24 mouse cellular contexts compared by ENCODE assay signal in genomic region chr12:58556060-58556459, GRCm38 (mm10).
DNase-seq lines count a peak whose midpoint lies in the region; ATAC-seq and TF ChIP-seq lines count a peak whose summit lies in the region.
"Had no signal": no experiment of that assay in that cellular context is flagged by ENCODE, and none has a peak within 500 bp of the region (broad histone marks: within the 10 kb centered on the region; RNA-seq: fewer than 3 reads in every experiment).

No protein-coding gene starts in this region.

- WGBS in embryonic facial prominence, embryonic 14.5 days: 92% methylated on average over 1 of the region's 1 CpGs
- WGBS in embryonic facial prominence, embryonic 10.5 days: 82% methylated on average over 1 of the region's 1 CpGs
- WGBS in lung, embryonic 14.5 days: 35% methylated on average over 1 of the region's 1 CpGs
- 33% methylated on average over 1 of the region's 1 CpGs for WGBS in lung, adult 2 months
- 69% methylated on average over 1 of the region's 1 CpGs for WGBS in stomach, embryonic 16.5 days

- ATAC-seq in embryonic facial prominence, embryonic 14.5 days (ENCODE audit: low read depth): no peak
- ATAC-seq in lung, embryonic 14.5 days (ENCODE audit: insufficient read depth): peak; percentile 79; the same call in 1 of the 2 replicates
- peak; percentile 21; the same call in 1 of the 2 replicates for ATAC-seq in stomach, embryonic 16.5 days (ENCODE audit: insufficient read depth, low FRiP score)
- ATAC-seq: forebrain, embryonic 14.5 days; inflammation-experienced regulatory T-cells, adult 6 months; liver, embryonic 12.5 days had no signal

- H3K9ac ChIP-seq in embryonic facial prominence, embryonic 14.5 days (ENCODE audit: low read depth, low read length): no peak overlapping the region
- H3K9ac ChIP-seq in lung, embryonic 14.5 days: no peak overlapping the region
- no peak overlapping the region for H3K9ac ChIP-seq in stomach, embryonic 16.5 days (ENCODE audit: low read length)
- H3K9ac ChIP-seq: embryonic facial prominence, embryonic 13.5 days; heart, embryonic 15.5 days; hindbrain, embryonic 14.5 days; liver, embryonic 12.5 days had no signal

- TF ChIP-seq CTCF in lung, embryonic 14.5 days (IDR thresholded peaks at IDR 0.05; ENCODE audit: low read depth): no peak
- no peak for TF ChIP-seq CTCF in lung, adult 2 months (IDR thresholded peaks at IDR 0.05; ENCODE audit: insufficient read depth, low read length)

- no peak for TF ChIP-seq POLR2A in lung, adult 2 months (IDR thresholded peaks at IDR 0.05; ENCODE audit: borderline replicate concordance, extremely low read depth, low read depth, low read length)

- DNase-seq in embryonic facial prominence, embryonic 14.5 days (ENCODE audit: low spot score): peak; percentile 24
- DNase-seq in embryonic facial prominence, embryonic 10.5 days (ENCODE audit: low spot score): no peak
- DNase-seq in lung, embryonic 14.5 days: peak; percentile 59
- no peak for DNase-seq in lung, adult 2 months
- peak; percentile 5 for DNase-seq in urinary bladder, postnatal 14 days (ENCODE audit: low spot score)
- no peak for DNase-seq in urinary bladder, postnatal 25 days (ENCODE audit: low spot score)
- no peak for DNase-seq in heart, adult 8-10 months (ENCODE audit: low spot score)
- DNase-seq: adrenal gland, adult 2 months; cerebellum, adult 11-12 months; cerebellum, postnatal 14 days; gastrocnemius, postnatal 14 days; heart, postnatal 36 days; kidney, adult 9 months; kidney, postnatal 25 days; midbrain, embryonic 14.5 days; right cerebral cortex, postnatal 4 days had no signal

- no peaks in the 10 kb centered on the region for H3K4me1 ChIP-seq in embryonic facial prominence, embryonic 14.5 days (ENCODE audit: control insufficient read depth, insufficient read depth, low read length)
- peaks cover 3% of the 10 kb centered on the region; the same call in 1 of the 2 replicates for H3K4me1 ChIP-seq in embryonic facial prominence, embryonic 10.5 days
- H3K4me1 ChIP-seq in lung, embryonic 14.5 days (ENCODE audit: insufficient read depth): no peaks in the 10 kb centered on the region
- H3K4me1 ChIP-seq in lung, adult 2 months (ENCODE audit: control insufficient read depth, insufficient read depth, low read length): peaks cover 4% of the 10 kb centered on the region; the same call in 1 of the 2 replicates
- no peaks in the 10 kb centered on the region; the same call in 1 of the 2 replicates for H3K4me1 ChIP-seq in stomach, embryonic 16.5 days (ENCODE audit: control insufficient read depth, insufficient read depth, low read length)
- H3K4me1 ChIP-seq: heart, embryonic 15.5 days; liver, embryonic 12.5 days had no signal

- no peak overlapping the region for H3K4me2 ChIP-seq in embryonic facial prominence, embryonic 14.5 days (ENCODE audit: low read depth, low read length)
- no peak overlapping the region for H3K4me2 ChIP-seq in lung, embryonic 14.5 days
- no peak overlapping the region for H3K4me2 ChIP-seq in stomach, embryonic 16.5 days (ENCODE audit: low read depth, low read length)
- H3K4me2 ChIP-seq: embryonic facial prominence, embryonic 13.5 days; heart, embryonic 15.5 days; hindbrain, embryonic 14.5 days; liver, embryonic 12.5 days had no signal

- H3K27ac ChIP-seq in embryonic facial prominence, embryonic 14.5 days (replicated peaks; ENCODE audit: low read depth, low read length): no peak overlapping the region
- H3K27ac ChIP-seq in embryonic facial prominence, embryonic 10.5 days (replicated peaks): no peak overlapping the region
- no peak overlapping the region for H3K27ac ChIP-seq in lung, embryonic 14.5 days (ENCODE audit: low read depth)
- no peak overlapping the region for H3K27ac ChIP-seq in stomach, embryonic 16.5 days (ENCODE audit: low read length)
- H3K27ac ChIP-seq: embryonic facial prominence, embryonic 13.5 days; heart, embryonic 15.5 days; hindbrain, embryonic 14.5 days; liver, embryonic 12.5 days had no signal

- no peaks in the 10 kb centered on the region for H3K9me3 ChIP-seq in embryonic facial prominence, embryonic 14.5 days (ENCODE audit: control insufficient read depth, low read length)
- no peaks in the 10 kb centered on the region for H3K9me3 ChIP-seq in embryonic facial prominence, embryonic 10.5 days
- no peaks in the 10 kb centered on the region for H3K9me3 ChIP-seq in lung, embryonic 14.5 days (ENCODE audit: low read depth, low read length)
- no peaks in the 10 kb centered on the region for H3K9me3 ChIP-seq in stomach, embryonic 16.5 days (replicated peaks; ENCODE audit: control insufficient read depth, low read length)
- H3K9me3 ChIP-seq: embryonic facial prominence, embryonic 13.5 days; heart, embryonic 15.5 days; liver, embryonic 12.5 days had no signal

- H3K27me3 ChIP-seq in embryonic facial prominence, embryonic 14.5 days (replicated peaks; ENCODE audit: control insufficient read depth, insufficient read depth, low read length): no peaks in the 10 kb centered on the region
- H3K27me3 ChIP-seq in embryonic facial prominence, embryonic 10.5 days (replicated peaks; ENCODE audit: low read depth, poor library complexity, severe bottlenecking): no peaks in the 10 kb centered on the region
- H3K27me3 ChIP-seq in lung, embryonic 14.5 days (ENCODE audit: insufficient read depth, low read length): no peaks in the 10 kb centered on the region
- no peaks in the 10 kb centered on the region for H3K27me3 ChIP-seq in stomach, embryonic 16.5 days (ENCODE audit: control insufficient read depth, insufficient read depth, low read length)
- H3K27me3 ChIP-seq: embryonic facial prominence, embryonic 13.5 days; heart, embryonic 15.5 days; liver, embryonic 12.5 days had no signal

- no peaks in the 10 kb centered on the region for H3K36me3 ChIP-seq in embryonic facial prominence, embryonic 14.5 days (ENCODE audit: control insufficient read depth, insufficient read depth, low read length)
- H3K36me3 ChIP-seq in embryonic facial prominence, embryonic 10.5 days (replicated peaks): no peaks in the 10 kb centered on the region
- H3K36me3 ChIP-seq in lung, embryonic 14.5 days (ENCODE audit: insufficient read depth): no peaks in the 10 kb centered on the region
- no peaks in the 10 kb centered on the region for H3K36me3 ChIP-seq in stomach, embryonic 16.5 days (ENCODE audit: control insufficient read depth, insufficient read depth, low read length)
- H3K36me3 ChIP-seq: embryonic facial prominence, embryonic 13.5 days; heart, embryonic 15.5 days; liver, embryonic 12.5 days had no signal

- no peak overlapping the region for H3K4me3 ChIP-seq in embryonic facial prominence, embryonic 14.5 days (ENCODE audit: low read depth, low read length)
- no peak overlapping the region for H3K4me3 ChIP-seq in embryonic facial prominence, embryonic 10.5 days
- no peak overlapping the region for H3K4me3 ChIP-seq in lung, embryonic 14.5 days (ENCODE audit: low read depth, low read length)
- H3K4me3 ChIP-seq in lung, adult 2 months (replicated peaks; ENCODE audit: extremely low read depth, low read depth, low read length): no peak overlapping the region
- H3K4me3 ChIP-seq in stomach, embryonic 16.5 days (replicated peaks; ENCODE audit: low read length): no peak overlapping the region
- H3K4me3 ChIP-seq: embryonic facial prominence, embryonic 13.5 days; heart, embryonic 15.5 days; layer of hippocampus, adult 2 months; liver, embryonic 12.5 days had no signal

Comparison
In these comparisons a context has a peak if more than half of its experiments do, and no peak if none do; other contexts are left out.
1. DNase-seq: peak in embryonic facial prominence, embryonic 14.5 days (single experiment), lung, embryonic 14.5 days (single experiment) and urinary bladder, postnatal 14 days (single experiment); none in embryonic facial prominence, embryonic 10.5 days (single experiment), lung, adult 2 months (single experiment), urinary bladder, postnatal 25 days (single experiment) and heart, adult 8-10 months (single experiment).